13 mouse cellular contexts compared by ENCODE assay signal in genomic region chr7:118569121-118569543, GRCm38 (mm10). TPM values are rescaled to one million over a fixed set of nuclear protein-coding genes. Genes with fewer than 3 reads are reported as not detected.
DNase-seq lines count a peak whose midpoint lies in the region; ATAC-seq and TF ChIP-seq lines count a peak whose summit lies in the region.
"Had no signal": no experiment of that assay in that cellular context is flagged by ENCODE, and none has a peak within 500 bp of the region (broad histone marks: within the 10 kb centered on the region; RNA-seq: fewer than 3 reads in every experiment).

No protein-coding gene starts in this region.

- no peaks in the 10 kb centered on the region for H3K27me3 ChIP-seq in kidney, adult 2 months (replicated peaks; ENCODE audit: control insufficient read depth, insufficient read depth, low read length)
- H3K27me3 ChIP-seq in intestine, embryonic 14.5 days (replicated peaks; ENCODE audit: control insufficient read depth, insufficient read depth, low read length) = no peaks in the 10 kb centered on the region
- H3K27me3 ChIP-seq in kidney, embryonic 16.5 days (ENCODE audit: insufficient read depth, low read length) = no peaks in the 10 kb centered on the region
- H3K27me3 ChIP-seq: lung, embryonic 15.5 days had no signal

- H3K9me3 ChIP-seq in intestine, embryonic 14.5 days (ENCODE audit: control insufficient read depth, low read length) = no peaks in the 10 kb centered on the region
- H3K9me3 ChIP-seq in kidney, embryonic 16.5 days (ENCODE audit: low read length) = peaks cover 4% of the 10 kb centered on the region; the same call in 1 of the 2 replicates
- H3K9me3 ChIP-seq: lung, embryonic 15.5 days had no signal

- H3K27ac ChIP-seq in kidney, adult 2 months (ENCODE audit: insufficient read depth, low read depth, low read length) = no peak overlapping the region
- H3K27ac ChIP-seq in intestine, embryonic 14.5 days (ENCODE audit: low read depth) = no peak overlapping the region
- H3K27ac ChIP-seq in kidney, embryonic 16.5 days (ENCODE audit: low read length) = no peak overlapping the region
- H3K27ac ChIP-seq: lung, embryonic 15.5 days had no signal

- H3K4me1 ChIP-seq in kidney, adult 2 months (ENCODE audit: control insufficient read depth, insufficient read depth, low read length) = no peaks in the 10 kb centered on the region; the same call in 1 of the 2 replicates
- no peaks in the 10 kb centered on the region for H3K4me1 ChIP-seq in intestine, embryonic 14.5 days (replicated peaks; ENCODE audit: control insufficient read depth, insufficient read depth, low read length)
- no peaks in the 10 kb centered on the region for H3K4me1 ChIP-seq in kidney, embryonic 16.5 days (ENCODE audit: insufficient read depth, low read length)
- H3K4me1 ChIP-seq: lung, embryonic 15.5 days had no signal

- no peak overlapping the region for H3K4me3 ChIP-seq in kidney, adult 2 months (ENCODE audit: insufficient read depth, low read depth, low read length)
- H3K4me3 ChIP-seq in intestine, embryonic 14.5 days (ENCODE audit: low read depth, low read length) = no peak overlapping the region
- H3K4me3 ChIP-seq in kidney, embryonic 16.5 days (ENCODE audit: low read length) = no peak overlapping the region
- H3K4me3 ChIP-seq: lung, embryonic 15.5 days had no signal

- no peak for TF ChIP-seq CTCF in kidney, adult 2 months (conservative IDR thresholded peaks at IDR 0.05; ENCODE audit: insufficient read depth, insufficient read length, low read depth, low read length)

- no peaks in the 10 kb centered on the region for H3K36me3 ChIP-seq in kidney, adult 2 months (ENCODE audit: control insufficient read depth, insufficient read depth, low read length)
- no peaks in the 10 kb centered on the region for H3K36me3 ChIP-seq in intestine, embryonic 14.5 days (ENCODE audit: control insufficient read depth, insufficient read depth, low read length)
- H3K36me3 ChIP-seq in kidney, embryonic 16.5 days (ENCODE audit: insufficient read depth, low read length) = no peaks in the 10 kb centered on the region
- H3K36me3 ChIP-seq: lung, embryonic 15.5 days had no signal

- peak; percentile 7 for DNase-seq in kidney, adult 2 months
- no peak for DNase-seq in kidney, postnatal 14 days
- DNase-seq in urinary bladder, postnatal 36 days (ENCODE audit: low spot score in 2 of 2) = peak; percentile 18 to 33
- DNase-seq in urinary bladder, postnatal 25 days (ENCODE audit: low spot score) = no peak
- no peak for DNase-seq in intestine, embryonic 14.5 days (ENCODE audit: low spot score)
- DNase-seq in adrenal gland, adult 2 months = no peak
- DNase-seq: heart, adult 11 months had no signal

- no peak overlapping the region for H3K4me2 ChIP-seq in intestine, embryonic 14.5 days (ENCODE audit: low read length)
- H3K4me2 ChIP-seq in kidney, embryonic 16.5 days (replicated peaks; ENCODE audit: low read depth, low read length) = no peak overlapping the region
- H3K4me2 ChIP-seq: lung, embryonic 15.5 days had no signal

- no peak overlapping the region for H3K9ac ChIP-seq in intestine, embryonic 14.5 days (ENCODE audit: low read length)
- no peak overlapping the region for H3K9ac ChIP-seq in kidney, embryonic 16.5 days (replicated peaks; ENCODE audit: low read length)
- H3K9ac ChIP-seq: lung, embryonic 15.5 days had no signal

- 83% methylated on average over 6 of the region's 6 CpGs for WGBS in kidney, adult 2 months
- 63% methylated on average over 6 of the region's 6 CpGs for WGBS in intestine, embryonic 14.5 days
- WGBS in kidney, embryonic 16.5 days = 80% methylated on average over 6 of the region's 6 CpGs

- no peak for TF ChIP-seq POLR2A in kidney, adult 2 months (IDR thresholded peaks at IDR 0.05; ENCODE audit: low read depth, low read length)

- peak; percentile 34; the same call in 1 of the 2 replicates for ATAC-seq in intestine, embryonic 14.5 days (replicated peaks; ENCODE audit: low FRiP score, low TSS enrichment, low read depth)
- no peak for ATAC-seq in inflammation-experienced regulatory T-cells, adult 6 months
- ATAC-seq in kidney, embryonic 16.5 days (ENCODE audit: low FRiP score, low TSS enrichment) = no peak

RNA-seq across cellular contexts. Expression of gene Tmc7, which starts 15.4 kb away (rescaled TPM):
- 0.77 and 0.83 TPM in 2 replicates for polyA plus RNA-seq in kidney, adult 2 months (2012; rRNA removed)
- 3.7 and 4.0 TPM in 2 replicates for polyA plus RNA-seq in intestine, embryonic 14.5 days (2014; fragmentation: Nextera tagmentation; extraction: Ambion mirVana)
- polyA plus RNA-seq in inflammation-experienced regulatory T-cells, adult 6 months (2017; shearing (Covaris generic)) = not detected
- polyA plus RNA-seq in kidney, embryonic 16.5 days (2015; fragmentation: Nextera tagmentation; extraction: Ambion mirVana) = 2.3 and 2.6 TPM in 2 replicates
- under 1 TPM; 0.69 TPM for total RNA-seq in adrenal gland, adult 2 months (2021)
- 0.20 TPM in 2 replicates for polyA plus RNA-seq in adrenal gland, adult 2 months (2012; rRNA removed)
- total RNA-seq: hematopoietic stem cell, adult 5-6 weeks had no signal
- polyA plus RNA-seq: C2C12 had no signal

RNA-seq across cellular contexts. Expression of gene Tmc5, which starts 28.0 kb away (rescaled TPM):
- polyA plus RNA-seq in kidney, adult 2 months (2012; rRNA removed) = 0.83 and 1.1 TPM in 2 replicates
- 4.1 and 5.3 TPM in 2 replicates for polyA plus RNA-seq in intestine, embryonic 14.5 days (2014; fragmentation: Nextera tagmentation; extraction: Ambion mirVana)
- not detected for polyA plus RNA-seq in inflammation-experienced regulatory T-cells, adult 6 months (2017; shearing (Covaris generic))
- polyA plus RNA-seq in kidney, embryonic 16.5 days (2015; fragmentation: Nextera tagmentation; extraction: Ambion mirVana) = 0.27 and 0.36 TPM in 2 replicates
- not detected for total RNA-seq in adrenal gland, adult 2 months (2021)
- polyA plus RNA-seq in adrenal gland, adult 2 months (2012; rRNA removed) = 0.04 and 0.08 TPM in 2 replicates
- total RNA-seq: hematopoietic stem cell, adult 5-6 weeks; neutrophil, adult 5-6 weeks had no signal
- polyA plus RNA-seq: C2C12 had no signal

RNA-seq across cellular contexts. Expression of gene Coq7, which starts 36.0 kb away (rescaled TPM):
- 75.9 and 82.6 TPM in 2 replicates for polyA plus RNA-seq in kidney, adult 2 months (2012; rRNA removed)
- polyA plus RNA-seq in intestine, embryonic 14.5 days (2014; fragmentation: Nextera tagmentation; extraction: Ambion mirVana) = 139 and 142 TPM in 2 replicates
- polyA plus RNA-seq in inflammation-experienced regulatory T-cells, adult 6 months (2017; shearing (Covaris generic)) = 10 to 100 TPM in 2 of 3 experiments, 1 to 10 TPM in 1; 9.3 to 17.3 (median 11.1) TPM
- 144 and 158 TPM in 2 replicates for polyA plus RNA-seq in kidney, embryonic 16.5 days (2015; fragmentation: Nextera tagmentation; extraction: Ambion mirVana)
- 10 to 100 TPM; 28.3 to 52.0 TPM for total RNA-seq in adrenal gland, adult 2 months (2021)
- 32.3 and 37.0 TPM in 2 replicates for polyA plus RNA-seq in adrenal gland, adult 2 months (2012; rRNA removed)

Comparison
In these comparisons a context has a peak if more than half of its experiments do, and no peak if none do; other contexts are left out.
1. DNase-seq: peak in kidney, adult 2 months (single experiment) and urinary bladder, postnatal 36 days (2 of 2); none in kidney, postnatal 14 days (single experiment), urinary bladder, postnatal 25 days (single experiment), intestine, embryonic 14.5 days (single experiment) and adrenal gland, adult 2 months (single experiment).